Mouse (Mus musculus) midbrain, embryonic 13.5 days (tissue): Measurements from ENCODE around the gene Tgfa. TPM values are rescaled to one million over a fixed set of nuclear protein-coding genes. Genes with fewer than 3 reads are reported as not detected.

ENCODE experiments used
- ATAC-seq: fragments of 200-750 bp; cut with Nextera tagmentation; 2 replicates; pipeline ENCODE4 v1.8.0; 2017; ENCODE audit warnings: mild to moderate bottlenecking, moderate TSS enrichment, moderate library complexity
- H3K27ac ChIP-seq: fragments of 300-500 bp; sonication (generic); 2 replicates; pipeline ENCODE4 v1.5.1; 2015; ENCODE audit warnings: inconsistent platforms, mild to moderate bottlenecking, moderate library complexity
- H3K27me3 ChIP-seq: fragments of 300-500 bp; sonication (generic); 2 replicates; pipeline ENCODE4 v1.6.1; 2015; ENCODE audit warnings: mild to moderate bottlenecking, inconsistent platforms
- H3K36me3 ChIP-seq: fragments of 300-500 bp; sonication (generic); 2 replicates; pipeline ENCODE4 v1.6.1; 2015; ENCODE audit warnings: mild to moderate bottlenecking, inconsistent platforms
- H3K4me1 ChIP-seq: fragments of 300-500 bp; sonication (generic); replicated peaks from 2 replicates; pipeline ENCODE4 v1.6.1; 2015; ENCODE audit warnings: inconsistent platforms
- H3K4me2 ChIP-seq: fragments of 300-500 bp; sonication (generic); replicated peaks from 2 replicates; pipeline ENCODE4 v1.6.1; 2015; ENCODE audit warnings: moderate library complexity, mild to moderate bottlenecking, inconsistent platforms
- H3K4me3 ChIP-seq: fragments of 300-500 bp; sonication (generic); replicated peaks from 2 replicates; pipeline ENCODE4 v1.5.1; 2015; ENCODE audit warnings: mild to moderate bottlenecking, inconsistent platforms
- H3K9ac ChIP-seq: fragments of 300-500 bp; sonication (generic); replicated peaks from 2 replicates; pipeline ENCODE4 v1.6.1; 2015; ENCODE audit warnings: mild to moderate bottlenecking, inconsistent platforms
- H3K9me3 ChIP-seq: fragments of 300-500 bp; sonication (generic); 2 replicates; pipeline ENCODE4 v1.6.1; 2016; ENCODE audit warnings: mild to moderate bottlenecking, inconsistent platforms
- WGBS: fragments of 180-500 bp; shearing (Covaris S2); methylation state at CpG from one replicate; pipeline ENCODE4 v1.1.7; 2015; 5-methylcytosine and 5-hydroxymethylcytosine counted together
- polyA plus RNA-seq: library from polyadenylated mRNA; unstranded; fragments of >200 nt; fragmentation: Nextera tagmentation; extraction: Ambion mirVana; gene quantifications from 2 replicates; pipeline ENCODE4 v1.2.1, GENCODE M21; 2015

Tgfa gene
- polyA plus RNA-seq, 1 experiment from 2014 or later, result 3.8 TPM

DNA sequence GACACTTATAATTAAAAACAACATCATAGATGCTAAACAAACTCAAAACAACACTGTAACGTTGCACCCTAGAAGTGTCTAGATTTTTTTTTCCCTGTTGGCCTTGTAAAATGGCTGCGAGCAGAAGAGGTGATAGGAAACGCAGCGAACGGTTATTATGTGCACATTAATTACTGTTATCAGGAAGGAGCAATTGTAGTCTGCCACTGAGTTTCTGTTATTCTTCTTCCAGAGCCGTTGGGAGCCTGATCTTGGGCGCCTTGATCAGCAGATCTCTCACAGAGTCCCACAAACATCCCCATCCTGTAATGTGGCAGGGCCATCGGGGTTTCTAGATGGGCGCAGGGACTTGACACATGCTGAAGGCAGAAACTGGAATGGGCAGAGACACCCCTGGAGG, 28.6 kb upstream of the Tgfa start:
- H3K36me3 ChIP-seq, result no peaks in the 10 kb centered on the region
- no peaks in the 10 kb centered on the region for H3K9me3 ChIP-seq
- peaks cover 4% of the 10 kb centered on the region for H3K4me1 ChIP-seq
- ATAC-seq, result no peak
- no peak overlapping the region for H3K27ac ChIP-seq
- H3K4me3 ChIP-seq, result no peak overlapping the region
- H3K9ac ChIP-seq, result no peak overlapping the region
- H3K4me2 ChIP-seq, result no peak overlapping the region
- WGBS, result 83% methylated on average over 9 of the region's 9 CpGs
- H3K27me3 ChIP-seq, result no peaks in the 10 kb centered on the region

DNA sequence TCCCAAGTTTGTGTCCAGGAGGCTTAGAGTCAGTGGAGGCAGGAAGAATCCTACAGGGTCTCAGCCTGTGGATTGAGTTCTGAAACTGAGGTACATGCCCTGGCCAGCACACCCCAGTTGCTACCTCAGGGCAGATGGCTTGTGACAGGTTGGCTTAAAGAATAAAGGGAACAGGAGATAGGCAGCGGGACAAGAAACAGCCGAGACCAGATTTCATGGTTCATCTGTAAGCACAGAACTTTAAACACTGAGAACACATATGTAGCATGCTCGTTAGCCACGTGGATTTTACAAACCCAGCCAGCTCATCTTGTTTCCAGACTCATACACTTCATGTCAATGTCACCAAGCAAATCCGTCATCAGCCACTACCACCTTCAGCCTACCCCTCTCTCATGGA, 27.2 kb upstream of the Tgfa start:
- no peak overlapping the region for H3K27ac ChIP-seq
- H3K9ac ChIP-seq, result no peak overlapping the region
- H3K4me1 ChIP-seq, result peaks cover 4% of the 10 kb centered on the region
- ATAC-seq, result no peak
- no peak overlapping the region for H3K4me3 ChIP-seq
- H3K4me2 ChIP-seq, result no peak overlapping the region
- H3K27me3 ChIP-seq, result no peaks in the 10 kb centered on the region
- H3K9me3 ChIP-seq, result no peaks in the 10 kb centered on the region
- 87% methylated on average over 5 of the region's 5 CpGs for WGBS
- no peaks in the 10 kb centered on the region for H3K36me3 ChIP-seq

DNA sequence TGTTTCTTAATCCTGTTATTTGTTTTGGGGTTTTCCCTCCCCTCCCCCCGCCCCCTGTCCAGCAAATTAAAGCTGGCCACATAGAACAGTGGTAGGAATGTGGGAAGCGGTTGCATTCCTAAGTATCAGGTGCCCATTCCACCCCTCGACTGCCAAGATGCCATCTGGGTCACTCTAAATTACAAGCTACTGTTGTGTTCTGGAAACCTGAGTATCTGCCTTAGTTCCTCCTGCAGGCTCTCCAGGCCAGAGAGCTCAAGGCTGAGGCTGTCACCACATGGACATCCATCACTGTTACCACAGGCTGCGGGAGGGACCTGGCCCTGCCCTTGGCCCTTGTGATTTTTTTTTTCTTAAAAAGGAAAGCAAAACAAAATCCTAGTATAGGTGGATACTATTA, 25.9 kb upstream of the Tgfa start:
- ATAC-seq, result no peak
- Histone ChIP-seq H3K4me1 (peaks cover 3% of the 10 kb centered on the region), H3K9me3 (no peaks in the 10 kb centered on the region), H3K9ac (no peak overlapping the region), H3K4me3 (no peak overlapping the region), H3K27me3 (no peaks in the 10 kb centered on the region), H3K4me2 (no peak overlapping the region), H3K27ac (no peak overlapping the region), H3K36me3 (no peaks in the 10 kb centered on the region)
- 67% methylated on average over 4 of the region's 4 CpGs for WGBS

DNA sequence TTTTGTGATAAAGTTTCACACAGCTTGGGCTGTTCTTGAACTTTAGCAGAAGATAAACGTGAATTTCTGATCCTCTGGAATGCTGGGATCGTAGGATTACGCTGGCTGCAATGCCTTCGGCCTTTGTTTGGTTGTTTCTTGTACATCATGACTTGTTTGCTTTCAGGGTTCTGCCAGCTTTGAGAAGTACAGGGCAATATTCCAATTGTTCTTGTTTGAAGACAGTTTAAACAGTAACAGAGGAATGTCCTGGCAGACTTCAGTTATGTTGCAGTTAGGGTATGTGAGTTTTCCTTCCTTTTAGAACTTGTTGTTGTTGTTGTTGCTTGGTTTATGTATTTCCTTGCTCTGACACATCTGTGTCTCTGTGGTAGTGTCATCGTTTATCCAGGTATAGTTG, 18.8 kb upstream of the Tgfa start:
- WGBS, result 82% methylated on average over 5 of the region's 5 CpGs

DNA sequence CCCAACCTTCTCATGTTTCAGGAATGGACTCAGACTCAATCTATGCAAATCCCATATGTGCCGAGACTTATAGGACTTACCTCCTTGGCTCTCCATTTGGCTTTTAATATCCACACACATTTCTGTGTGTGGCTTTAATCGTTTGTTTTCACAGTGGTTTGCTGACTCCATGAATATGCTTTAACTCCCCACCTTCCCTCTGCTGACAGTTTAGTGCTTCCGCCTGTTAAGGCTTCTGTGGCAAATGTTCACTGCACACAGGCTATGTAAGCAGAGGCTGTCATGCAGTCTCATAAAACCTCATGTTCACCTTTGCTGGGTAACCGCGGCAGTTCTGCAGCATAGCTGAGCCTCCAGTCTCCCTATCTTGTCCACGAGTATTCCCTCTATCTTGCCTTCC, 18.3 kb upstream of the Tgfa start:
- H3K9ac ChIP-seq, result no peak overlapping the region
- no peak overlapping the region for H3K4me2 ChIP-seq
- H3K4me3 ChIP-seq, result no peak overlapping the region
- 84% methylated on average over 6 of the region's 6 CpGs for WGBS
- no peaks in the 10 kb centered on the region for H3K27me3 ChIP-seq
- no peaks in the 10 kb centered on the region for H3K9me3 ChIP-seq
- ATAC-seq, result no peak
- no peaks in the 10 kb centered on the region for H3K36me3 ChIP-seq
- no peak overlapping the region for H3K27ac ChIP-seq
- H3K4me1 ChIP-seq, result no peaks in the 10 kb centered on the region

More for the DNA sequence above, 18.8 kb upstream of the Tgfa start:
- H3K36me3 ChIP-seq, result no peaks in the 10 kb centered on the region
- H3K4me1 ChIP-seq, result no peaks in the 10 kb centered on the region
- H3K27me3 ChIP-seq, result no peaks in the 10 kb centered on the region
- no peak overlapping the region for H3K4me3 ChIP-seq
- no peak overlapping the region for H3K27ac ChIP-seq
- no peak for ATAC-seq
- H3K4me2 ChIP-seq, result no peak overlapping the region
- H3K9me3 ChIP-seq, result no peaks in the 10 kb centered on the region
- no peak overlapping the region for H3K9ac ChIP-seq

DNA sequence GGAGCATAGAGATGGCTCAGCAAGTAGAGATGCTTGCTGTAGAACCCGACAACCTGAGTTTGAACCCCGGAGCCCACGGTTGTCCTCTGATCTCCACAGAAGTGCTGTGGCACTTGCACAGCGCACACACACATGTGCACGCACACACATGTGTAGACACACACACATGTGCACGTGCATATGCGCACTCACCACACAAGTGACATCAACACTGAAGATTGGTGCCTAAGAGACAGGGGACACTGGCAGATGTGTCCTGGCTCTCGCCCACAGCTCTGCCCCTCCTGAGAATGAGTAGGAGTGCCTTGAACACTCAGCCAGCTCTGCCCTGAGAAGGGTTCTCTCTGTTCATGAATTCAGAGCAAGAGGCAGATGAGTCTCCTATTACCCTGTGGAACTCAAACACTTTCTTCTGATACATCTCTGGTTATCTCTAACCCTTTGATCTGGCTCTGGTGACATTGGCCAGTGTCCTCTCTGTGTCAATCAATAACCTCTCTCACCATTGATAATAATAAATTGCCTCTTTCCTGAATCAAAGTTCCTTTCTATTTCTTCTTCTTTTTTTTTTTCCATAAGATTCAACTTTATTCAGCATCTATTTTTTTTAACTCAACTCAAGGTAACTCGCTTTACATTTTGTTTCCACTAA, 17.6 kb upstream of the Tgfa start:
- WGBS, result 95% methylated on average over 9 of the region's 9 CpGs
- Histone ChIP-seq H3K27me3 (no peaks in the 10 kb centered on the region), H3K36me3 (no peaks in the 10 kb centered on the region), H3K27ac (no peak overlapping the region), H3K4me3 (no peak overlapping the region), H3K9ac (no peak overlapping the region), H3K4me1 (no peaks in the 10 kb centered on the region), H3K9me3 (no peaks in the 10 kb centered on the region), H3K4me2 (no peak overlapping the region)
- ATAC-seq, result no peak

DNA sequence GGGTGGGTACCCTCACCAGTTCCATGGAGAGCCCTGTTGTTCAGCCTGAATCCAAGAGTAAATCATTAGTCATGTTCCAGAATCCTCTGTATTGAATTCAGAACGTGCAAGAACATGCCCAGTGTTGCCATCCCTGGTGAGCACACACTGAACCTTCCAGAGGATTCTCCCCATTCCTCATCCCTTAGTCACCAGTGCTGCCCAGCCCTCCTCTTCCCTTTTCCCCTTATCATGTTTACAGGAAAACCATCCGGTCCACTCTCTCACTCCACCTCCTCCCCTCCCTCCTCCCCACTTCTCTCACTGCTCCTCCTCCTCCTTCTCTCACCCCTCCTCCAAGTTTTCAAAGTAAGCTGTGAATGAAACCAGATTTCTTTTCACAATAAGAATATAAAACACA, 14.4 kb upstream of the Tgfa start:
- Histone ChIP-seq H3K27me3 (no peaks in the 10 kb centered on the region), H3K36me3 (no peaks in the 10 kb centered on the region), H3K9me3 (no peaks in the 10 kb centered on the region), H3K4me2 (no peak overlapping the region), H3K4me3 (no peak overlapping the region), H3K4me1 (no peaks in the 10 kb centered on the region), H3K9ac (no peak overlapping the region), H3K27ac (no peak overlapping the region)
- 72% methylated on average over 2 of the region's 2 CpGs for WGBS
- no peak for ATAC-seq

DNA sequence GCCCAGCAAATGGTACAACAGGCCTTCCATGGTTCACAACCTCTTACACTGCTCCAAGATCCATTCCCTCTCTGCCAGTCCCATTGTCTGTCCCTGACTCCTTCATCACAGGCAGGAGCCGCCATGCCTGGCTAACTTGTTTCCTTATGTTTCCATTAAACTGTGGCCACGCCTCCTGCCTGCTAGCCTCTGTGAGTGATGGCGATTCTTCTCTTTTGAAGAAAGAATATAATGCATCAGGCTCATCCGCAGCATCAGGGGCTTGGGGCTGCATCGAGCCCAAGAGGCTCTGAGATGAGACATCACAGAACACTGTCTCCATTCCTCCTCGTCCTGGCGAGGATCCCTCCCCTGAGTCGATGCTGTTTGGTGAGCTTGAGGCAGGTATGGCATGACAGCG, 13.0 kb upstream of the Tgfa start:
- 66% methylated on average over 9 of the region's 9 CpGs for WGBS
- H3K9ac ChIP-seq, result no peak overlapping the region
- H3K4me2 ChIP-seq, result no peak overlapping the region
- no peaks in the 10 kb centered on the region for H3K27me3 ChIP-seq
- H3K4me1 ChIP-seq, result no peaks in the 10 kb centered on the region
- no peak overlapping the region for H3K4me3 ChIP-seq
- H3K36me3 ChIP-seq, result no peaks in the 10 kb centered on the region
- no peaks in the 10 kb centered on the region for H3K9me3 ChIP-seq
- no peak for ATAC-seq
- H3K27ac ChIP-seq, result no peak overlapping the region

DNA sequence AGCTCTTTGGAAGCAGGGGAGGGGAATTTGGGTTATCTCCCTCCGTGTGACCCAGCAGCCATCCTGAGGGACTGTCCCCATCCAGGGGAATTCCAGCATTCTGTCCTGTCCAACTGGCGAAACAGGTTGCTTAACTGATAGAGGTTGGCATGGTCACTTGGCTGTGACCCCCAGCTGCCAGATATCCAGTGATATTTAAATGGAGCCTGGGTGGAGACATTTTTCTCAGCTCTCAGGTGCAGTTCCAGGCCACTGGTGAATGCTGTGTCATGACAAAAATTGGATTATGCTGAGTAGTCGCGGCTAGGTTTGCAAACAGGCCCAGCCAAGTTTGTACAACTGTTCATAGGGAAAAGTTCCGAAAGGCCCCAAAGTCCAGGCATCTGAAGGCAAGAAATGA, 12.4 kb upstream of the Tgfa start:
- Histone ChIP-seq H3K27me3 (no peaks in the 10 kb centered on the region), H3K4me3 (no peak overlapping the region), H3K4me1 (no peaks in the 10 kb centered on the region), H3K4me2 (no peak overlapping the region), H3K9me3 (no peaks in the 10 kb centered on the region; the same call in 1 of the 2 replicates), H3K36me3 (no peaks in the 10 kb centered on the region), H3K9ac (no peak overlapping the region), H3K27ac (no peak overlapping the region)
- ATAC-seq, result no peak
- WGBS, result 86% methylated on average over 5 of the region's 5 CpGs

DNA sequence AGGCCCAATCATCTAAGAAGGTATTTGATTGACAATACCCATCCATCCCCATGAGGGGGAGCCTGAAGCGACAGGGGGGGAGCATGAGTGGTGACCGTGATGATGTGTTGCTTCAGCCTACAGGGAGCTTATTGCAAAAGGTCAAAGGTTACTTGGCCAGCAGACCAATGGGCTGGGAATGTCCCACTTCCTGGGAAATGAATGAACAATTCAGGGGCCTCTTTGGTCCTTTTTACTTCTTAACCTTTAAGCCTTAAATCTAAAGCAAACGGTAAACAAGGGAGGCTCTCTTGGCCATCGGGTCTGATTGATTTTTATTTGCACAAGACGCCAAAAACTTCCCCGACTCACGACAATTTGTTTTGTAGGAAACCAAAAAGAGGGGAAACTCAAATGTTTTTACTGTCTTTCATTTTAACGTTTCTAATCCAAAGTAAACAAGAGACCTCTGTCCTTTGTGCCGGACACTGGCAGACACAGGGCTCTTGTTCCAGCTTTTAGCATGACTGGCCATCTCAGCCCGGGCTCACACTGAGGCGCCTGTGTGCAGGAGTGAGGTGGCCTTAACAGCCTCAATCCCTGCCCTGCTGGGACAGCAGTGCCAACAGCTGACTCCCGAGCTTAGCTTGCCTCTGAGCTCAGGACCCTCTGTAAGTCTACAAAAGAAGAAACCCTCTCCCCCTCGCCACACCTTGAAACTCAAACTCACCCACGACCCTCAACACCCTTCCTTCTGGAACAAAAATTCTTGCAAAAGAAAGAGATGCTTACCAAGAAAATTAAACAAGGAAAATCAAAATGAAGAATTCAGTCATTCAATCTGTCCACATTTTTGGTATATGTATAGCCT, 8.7 kb upstream of the Tgfa start:
- ATAC-seq, result no peak
- no peaks in the 10 kb centered on the region for H3K36me3 ChIP-seq
- whole genome bisulfite sequencing, result 34% methylated on average over 14 of the region's 14 CpGs
- no peak overlapping the region for H3K4me3 ChIP-seq
- H3K27me3 ChIP-seq, result no peaks in the 10 kb centered on the region
- no peak overlapping the region for H3K9ac ChIP-seq
- H3K4me1 ChIP-seq, result no peaks in the 10 kb centered on the region
- H3K9me3 ChIP-seq, result no peaks in the 10 kb centered on the region; the same call in 1 of the 2 replicates
- no peak overlapping the region for H3K4me2 ChIP-seq
- no peak overlapping the region for H3K27ac ChIP-seq

DNA sequence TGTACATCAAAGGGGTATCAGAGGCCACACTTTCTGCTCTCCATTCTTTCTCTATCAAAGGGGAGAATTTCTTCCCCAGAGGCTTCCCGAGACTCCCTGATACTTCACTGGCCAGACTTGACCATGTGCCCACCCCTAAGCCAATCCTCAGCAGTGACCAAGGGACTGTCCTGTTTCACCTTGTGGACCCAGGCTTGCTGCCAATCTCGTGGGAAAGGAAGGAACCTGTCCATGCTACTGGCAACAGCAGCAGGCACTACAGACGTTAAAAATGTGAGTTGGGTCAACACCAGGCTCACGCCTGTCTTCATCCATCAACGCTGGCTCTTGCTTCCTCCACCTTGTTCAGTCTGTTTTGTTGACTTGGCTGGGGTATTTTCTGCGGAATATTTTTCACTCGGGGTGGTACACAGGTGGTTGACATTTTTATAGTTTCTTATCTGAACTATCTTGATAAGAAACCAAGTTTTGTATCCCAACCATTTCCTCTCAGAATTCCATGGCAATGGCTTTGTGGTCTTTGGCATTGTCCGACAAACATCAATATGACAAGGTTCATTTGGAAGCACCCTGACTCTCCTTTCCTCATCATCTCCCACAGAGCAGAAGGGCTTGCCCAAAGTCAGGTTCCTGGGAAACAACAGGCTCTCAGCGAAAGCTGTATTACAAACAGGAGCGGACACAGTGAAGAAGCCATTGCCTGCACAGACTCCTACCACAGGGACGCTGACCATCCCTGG, 6.1 kb upstream of the Tgfa start:
- Histone ChIP-seq H3K4me1 (no peaks in the 10 kb centered on the region), H3K36me3 (no peaks in the 10 kb centered on the region), H3K4me3 (no peak overlapping the region), H3K27me3 (peaks cover 10% of the 10 kb centered on the region), H3K4me2 (no peak overlapping the region), H3K9me3 (no peaks in the 10 kb centered on the region; the same call in 1 of the 2 replicates), H3K9ac (no peak overlapping the region), H3K27ac (no peak overlapping the region)
- ATAC-seq, result no peak
- 90% methylated on average over 11 of the region's 11 CpGs for WGBS

DNA sequence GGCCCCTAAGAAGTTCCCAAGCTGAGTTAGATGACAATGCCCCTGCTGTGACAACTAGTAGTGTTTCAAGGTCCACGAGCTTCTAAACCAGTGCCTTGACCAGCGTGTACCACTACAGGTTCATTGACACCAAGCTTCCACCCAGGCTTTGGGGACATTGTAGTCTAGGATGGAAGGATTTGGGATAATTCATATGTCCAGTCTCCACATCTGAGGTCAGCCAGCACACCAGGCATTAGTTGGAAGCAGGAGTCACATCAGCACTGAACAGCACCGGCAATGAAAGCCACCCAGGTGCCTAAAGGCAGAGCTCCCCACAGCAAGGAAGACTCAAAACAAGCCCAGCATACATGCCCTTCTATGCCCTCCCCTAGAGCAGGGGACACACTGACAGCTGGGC, 4.4 kb upstream of the Tgfa start:
- Histone ChIP-seq H3K9me3 (no peaks in the 10 kb centered on the region; the same call in 1 of the 2 replicates), H3K4me1 (peaks cover 2% of the 10 kb centered on the region), H3K27ac (no peak overlapping the region), H3K36me3 (no peaks in the 10 kb centered on the region), H3K4me3 (no peak overlapping the region), H3K27me3 (peaks cover 27% of the 10 kb centered on the region), H3K4me2 (no peak overlapping the region), H3K9ac (no peak overlapping the region)
- no peak for ATAC-seq
- 88% methylated on average over 3 of the region's 3 CpGs for WGBS
